ENCODE assay signal across 14 mouse cellular contexts in the genomic region with DNA sequence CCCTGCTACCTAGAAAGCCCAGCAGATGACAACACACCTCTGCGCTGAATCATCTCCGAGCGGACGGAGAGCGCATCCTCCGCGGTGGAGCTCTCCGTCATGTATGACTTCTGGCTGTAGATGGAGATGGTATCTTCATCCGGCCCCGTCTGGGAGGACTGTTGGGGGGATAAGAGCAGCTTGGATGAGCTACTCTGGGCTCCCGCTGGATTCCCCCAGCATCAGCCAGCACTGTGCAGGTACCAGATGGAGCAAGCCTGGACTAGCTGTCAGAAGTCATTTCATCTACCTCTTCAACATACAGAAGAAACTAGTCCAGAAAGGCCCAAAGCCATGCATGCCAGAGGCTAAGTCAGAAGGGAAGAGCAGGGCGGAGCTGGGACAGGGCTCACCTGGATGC. TPM values are rescaled to one million over a fixed set of nuclear protein-coding genes. Genes with fewer than 3 reads are reported as not detected.
A peak's percentile ranks its signal among the peaks of the same experiment; 100 is the strongest.
DNase-seq lines count a peak whose midpoint lies in the region; ATAC-seq lines count a peak whose summit lies in the region.
"Had no signal": no experiment of that assay in that cellular context is flagged by ENCODE, and none has a peak within 500 bp of the region (broad histone marks: within the 10 kb centered on the region; RNA-seq: fewer than 3 reads in every experiment).

No protein-coding gene starts in this region.

- no peak overlapping the region for H3K4me3 ChIP-seq in neural tube, embryonic 12.5 days
- no peak overlapping the region for H3K4me3 ChIP-seq in midbrain, embryonic 14.5 days (replicated peaks; ENCODE audit: low read depth, low read length)
- H3K4me3 ChIP-seq in intestine, embryonic 15.5 days (replicated peaks) = no peak overlapping the region
- H3K4me3 ChIP-seq in heart, embryonic 12.5 days = no peak overlapping the region
- H3K4me3 ChIP-seq: heart, adult 2 months; myocyte had no signal

- 96% methylated on average over 12 of the region's 12 CpGs for WGBS in neural tube, embryonic 12.5 days
- WGBS in midbrain, embryonic 14.5 days = 95% methylated on average over 12 of the region's 12 CpGs
- WGBS in intestine, embryonic 15.5 days = 96% methylated on average over 12 of the region's 12 CpGs
- 95% methylated on average over 12 of the region's 12 CpGs for WGBS in heart, embryonic 12.5 days

- no peaks in the 10 kb centered on the region for H3K9me3 ChIP-seq in neural tube, embryonic 12.5 days
- no peaks in the 10 kb centered on the region for H3K9me3 ChIP-seq in midbrain, embryonic 14.5 days (ENCODE audit: control insufficient read depth, low read length)
- H3K9me3 ChIP-seq in intestine, embryonic 15.5 days = no peaks in the 10 kb centered on the region
- H3K9me3 ChIP-seq in heart, embryonic 12.5 days (replicated peaks) = no peaks in the 10 kb centered on the region
- H3K9me3 ChIP-seq: G1E had no signal

- peak overlapping the region; percentile 67; the same call in 1 of the 2 replicates for H3K4me2 ChIP-seq in neural tube, embryonic 12.5 days (replicated peaks)
- no peak overlapping the region for H3K4me2 ChIP-seq in midbrain, embryonic 14.5 days (ENCODE audit: low read length)
- H3K4me2 ChIP-seq in intestine, embryonic 15.5 days (replicated peaks) = no peak overlapping the region
- no peak overlapping the region for H3K4me2 ChIP-seq in heart, embryonic 12.5 days

- ATAC-seq in neural tube, embryonic 12.5 days (ENCODE audit: low FRiP score, low read depth) = no peak
- no peak for ATAC-seq in midbrain, embryonic 14.5 days (ENCODE audit: low FRiP score, low TSS enrichment)
- ATAC-seq in intestine, embryonic 15.5 days = no peak
- no peak for ATAC-seq in heart, embryonic 12.5 days (ENCODE audit: insufficient number of reproducible peaks, low FRiP score)

- H3K27me3 ChIP-seq in neural tube, embryonic 12.5 days (replicated peaks) = peaks cover 19% of the 10 kb centered on the region
- H3K27me3 ChIP-seq in midbrain, embryonic 14.5 days (ENCODE audit: control insufficient read depth, insufficient read depth, low read length) = no peaks in the 10 kb centered on the region; the same call in 1 of the 2 replicates
- H3K27me3 ChIP-seq in intestine, embryonic 15.5 days (replicated peaks) = 0 out of 2 replicates have a peak, but pooled peaks cover 3% of the 10 kb centered on the region
- H3K27me3 ChIP-seq in heart, embryonic 12.5 days (replicated peaks) = peaks cover 99% of the 10 kb centered on the region

- H3K27ac ChIP-seq in neural tube, embryonic 12.5 days = no peak overlapping the region
- no peak overlapping the region for H3K27ac ChIP-seq in midbrain, embryonic 14.5 days (replicated peaks; ENCODE audit: low read depth, low read length)
- H3K27ac ChIP-seq in intestine, embryonic 15.5 days = no peak overlapping the region
- H3K27ac ChIP-seq in heart, embryonic 12.5 days (ENCODE audit: poor library complexity, severe bottlenecking) = no peak overlapping the region
- H3K27ac ChIP-seq: heart, adult 2 months had no signal

- H3K9ac ChIP-seq in neural tube, embryonic 12.5 days = no peak overlapping the region
- peak overlapping the region; percentile 26; the same call in 1 of the 2 replicates for H3K9ac ChIP-seq in midbrain, embryonic 14.5 days (replicated peaks; ENCODE audit: low read length)
- H3K9ac ChIP-seq in intestine, embryonic 15.5 days = no peak overlapping the region
- H3K9ac ChIP-seq in heart, embryonic 12.5 days = no peak overlapping the region

- H3K4me1 ChIP-seq in neural tube, embryonic 12.5 days = peaks cover 46% of the 10 kb centered on the region
- peaks cover 36% of the 10 kb centered on the region for H3K4me1 ChIP-seq in midbrain, embryonic 14.5 days (ENCODE audit: control insufficient read depth, insufficient read depth, low read length)
- peaks cover 34% of the 10 kb centered on the region for H3K4me1 ChIP-seq in intestine, embryonic 15.5 days (replicated peaks)
- peaks cover 46% of the 10 kb centered on the region for H3K4me1 ChIP-seq in heart, embryonic 12.5 days (replicated peaks)

- DNase-seq in neural tube, embryonic 10.5 days (ENCODE audit: extremely low spot score, low spot score) = no peak
- peak; percentile 58 to 67 for DNase-seq in cerebellum, postnatal 14 days
- no peak for DNase-seq in midbrain, embryonic 14.5 days
- DNase-seq in frontal cortex, adult 2 months (ENCODE audit: extremely low spot score in 1 of 2, low spot score in 1 of 2) = no peak
- DNase-seq: gastrocnemius, postnatal 10 days; heart, adult 2 months; kidney, adult 9 months; lung, postnatal 10 days; spleen, adult 18-20 months had no signal

- peaks cover 36% of the 10 kb centered on the region for H3K36me3 ChIP-seq in neural tube, embryonic 12.5 days
- H3K36me3 ChIP-seq in midbrain, embryonic 14.5 days (ENCODE audit: control insufficient read depth, insufficient read depth, low read length) = peaks cover 44% of the 10 kb centered on the region
- peaks cover 27% of the 10 kb centered on the region for H3K36me3 ChIP-seq in intestine, embryonic 15.5 days
- H3K36me3 ChIP-seq in heart, embryonic 12.5 days = peaks cover 6% of the 10 kb centered on the region; the same call in 1 of the 2 replicates

RNA-seq across cellular contexts. Expression of a gene that starts 35.8 kb away (rescaled TPM):
- polyA plus RNA-seq in neural tube, embryonic 12.5 days (2016; fragmentation: Nextera tagmentation; extraction: Ambion mirVana) = 103 and 111 TPM in 2 replicates
- polyA plus RNA-seq in midbrain, embryonic 14.5 days (2014; fragmentation: Nextera tagmentation; extraction: Ambion mirVana) = 116 and 122 TPM in 2 replicates
- polyA plus RNA-seq in intestine, embryonic 15.5 days (2015; fragmentation: Nextera tagmentation; extraction: Ambion mirVana) = 94.2 and 97.2 TPM in 2 replicates
- polyA plus RNA-seq in heart, embryonic 12.5 days (2016; fragmentation: Nextera tagmentation; extraction: Ambion mirVana) = 49.3 and 55.8 TPM in 2 replicates
- polyA plus RNA-seq in frontal cortex, adult 2 months (2012; rRNA removed) = 72.0 and 72.5 TPM in 2 replicates

RNA-seq across cellular contexts. Expression of a gene that starts 35.8 kb away (rescaled TPM):
- polyA plus RNA-seq in neural tube, embryonic 12.5 days (2016; fragmentation: Nextera tagmentation; extraction: Ambion mirVana) = 20.5 and 21.6 TPM in 2 replicates
- polyA plus RNA-seq in midbrain, embryonic 14.5 days (2014; fragmentation: Nextera tagmentation; extraction: Ambion mirVana) = 18.2 and 23.7 TPM in 2 replicates
- 12.5 and 14.5 TPM in 2 replicates for polyA plus RNA-seq in intestine, embryonic 15.5 days (2015; fragmentation: Nextera tagmentation; extraction: Ambion mirVana)
- 21.3 and 22.6 TPM in 2 replicates for polyA plus RNA-seq in heart, embryonic 12.5 days (2016; fragmentation: Nextera tagmentation; extraction: Ambion mirVana)
- 28.0 and 31.5 TPM in 2 replicates for polyA plus RNA-seq in frontal cortex, adult 2 months (2012; rRNA removed)

RNA-seq across cellular contexts. Expression of a gene that starts 35.9 kb away (rescaled TPM):
- 4.0 and 4.6 TPM in 2 replicates for polyA plus RNA-seq in neural tube, embryonic 12.5 days (2016; fragmentation: Nextera tagmentation; extraction: Ambion mirVana)
- polyA plus RNA-seq in midbrain, embryonic 14.5 days (2014; fragmentation: Nextera tagmentation; extraction: Ambion mirVana) = 7.0 and 8.4 TPM in 2 replicates
- 9.7 and 10.3 TPM in 2 replicates for polyA plus RNA-seq in intestine, embryonic 15.5 days (2015; fragmentation: Nextera tagmentation; extraction: Ambion mirVana)
- 1.2 and 1.6 TPM in 2 replicates for polyA plus RNA-seq in heart, embryonic 12.5 days (2016; fragmentation: Nextera tagmentation; extraction: Ambion mirVana)
- polyA plus RNA-seq in frontal cortex, adult 2 months (2012; rRNA removed) = 7.5 and 9.2 TPM in 2 replicates

Comparison
In these comparisons a context has a peak if more than half of its experiments do, and no peak if none do; other contexts are left out.
1. DNase-seq: peak in cerebellum, postnatal 14 days (2 of 2); none in neural tube, embryonic 10.5 days (single experiment), midbrain, embryonic 14.5 days (single experiment) and frontal cortex, adult 2 months (0 of 2).